Mouse (Mus musculus) megakaryocyte, embryonic 14.5 days (primary cell): ENCODE results near the gene Cort.

Source experiments
- FLI1 ChIP-seq: IDR thresholded peaks from 2 replicates; pipeline ENCODE4 v1.6.1; 2012; ENCODE audit warnings: low read length, inconsistent platforms, mixed read lengths
- GATA1 ChIP-seq: IDR thresholded peaks from 3 replicates; pipeline ENCODE4 v1.6.1; 2012; ENCODE audit warnings: mixed read lengths, low read length, inconsistent platforms, borderline replicate concordance

- TF ChIP-seq FLI1 (no peak), GATA1 (no peak)
These were observed 18.6 kb upstream of the Cort start for GRCm38 (mm10) chr4:149145151-149145550.
